8 mouse cellular contexts compared by ENCODE assay signal in the genomic region with DNA sequence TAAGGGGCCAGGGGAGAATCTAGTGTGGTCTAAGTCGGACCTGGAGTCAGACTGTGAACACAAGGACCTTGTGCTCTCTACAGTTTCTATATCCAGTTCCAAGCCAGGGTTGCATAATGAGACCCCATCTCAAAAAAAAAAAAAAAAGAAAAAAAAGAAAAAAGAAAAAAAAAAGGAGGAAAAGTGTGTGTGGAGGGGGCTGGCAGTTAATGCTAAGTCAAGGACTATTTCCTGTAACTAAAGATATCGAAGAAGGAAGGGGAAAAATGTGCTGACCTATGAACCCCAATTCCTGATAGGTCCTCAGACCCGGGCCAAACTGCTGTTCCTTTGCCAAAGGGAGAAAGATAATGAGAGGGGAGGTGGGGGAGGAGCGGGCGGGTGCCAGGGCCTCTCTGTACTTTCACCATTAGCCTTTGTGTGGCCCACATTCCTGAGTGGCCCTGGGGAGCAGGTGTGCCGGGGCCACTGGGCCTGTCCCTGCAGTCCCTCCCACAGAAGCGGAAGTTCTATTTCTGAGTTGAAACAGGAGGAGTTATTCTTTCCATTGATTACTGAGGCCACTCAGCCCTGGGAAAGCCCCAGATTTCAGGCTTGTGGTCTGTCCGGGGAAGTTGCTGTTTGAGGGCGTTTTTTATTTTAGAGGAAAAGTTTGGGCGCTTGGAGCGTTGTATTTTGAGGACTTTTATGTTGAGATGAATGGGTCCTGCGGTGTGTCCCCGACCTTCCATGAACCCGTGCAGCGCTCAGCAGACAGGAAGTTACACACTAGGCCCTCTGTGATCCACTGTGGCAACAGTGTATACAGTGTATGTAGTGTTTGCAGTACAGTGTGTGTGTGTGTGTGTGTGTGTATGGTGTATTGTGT. TPM values are rescaled to one million over a fixed set of nuclear protein-coding genes. Genes with fewer than 3 reads are reported as not detected.
DNase-seq lines count a peak whose midpoint lies in the region; ATAC-seq and TF ChIP-seq lines count a peak whose summit lies in the region.

No protein-coding gene starts in this region.

- no peak overlapping the region for H3K4me3 ChIP-seq in midbrain, embryonic 12.5 days
- no peak overlapping the region for H3K4me3 ChIP-seq in midbrain, embryonic 14.5 days (replicated peaks; ENCODE audit: low read depth, low read length)
- H3K4me3 ChIP-seq in embryonic facial prominence, embryonic 10.5 days, result peak overlapping the region; percentile 21; the same call in 1 of the 2 replicates
- H3K4me3 ChIP-seq in intestine, embryonic 14.5 days (ENCODE audit: low read depth, low read length), result no peak overlapping the region
- H3K4me3 ChIP-seq in lung, adult 2 months (replicated peaks; ENCODE audit: extremely low read depth, low read depth, low read length), result no peak overlapping the region

- no peak overlapping the region for H3K9ac ChIP-seq in midbrain, embryonic 12.5 days (replicated peaks)
- H3K9ac ChIP-seq in midbrain, embryonic 14.5 days (replicated peaks; ENCODE audit: low read length), result no peak overlapping the region
- no peak overlapping the region for H3K9ac ChIP-seq in intestine, embryonic 14.5 days (ENCODE audit: low read length)

- H3K36me3 ChIP-seq in midbrain, embryonic 12.5 days, result no peaks in the 10 kb centered on the region
- H3K36me3 ChIP-seq in midbrain, embryonic 14.5 days (ENCODE audit: control insufficient read depth, insufficient read depth, low read length), result no peaks in the 10 kb centered on the region
- no peaks in the 10 kb centered on the region for H3K36me3 ChIP-seq in embryonic facial prominence, embryonic 10.5 days (replicated peaks)
- no peaks in the 10 kb centered on the region for H3K36me3 ChIP-seq in intestine, embryonic 14.5 days (ENCODE audit: control insufficient read depth, insufficient read depth, low read length)
- peaks cover 18% of the 10 kb centered on the region for H3K36me3 ChIP-seq in splenic B cell, adult 2 months (ENCODE audit: control insufficient read depth, insufficient read depth, low read length, poor library complexity, severe bottlenecking)

- 50% methylated on average over 15 of the region's 15 CpGs for WGBS in midbrain, embryonic 12.5 days
- 53% methylated on average over 15 of the region's 15 CpGs for WGBS in midbrain, embryonic 14.5 days
- WGBS in embryonic facial prominence, embryonic 10.5 days, result 32% methylated on average over 15 of the region's 15 CpGs
- WGBS in intestine, embryonic 14.5 days, result 35% methylated on average over 15 of the region's 15 CpGs
- WGBS in lung, adult 2 months, result 18% methylated on average over 15 of the region's 15 CpGs

- no peaks in the 10 kb centered on the region for H3K27me3 ChIP-seq in midbrain, embryonic 12.5 days
- no peaks in the 10 kb centered on the region for H3K27me3 ChIP-seq in midbrain, embryonic 14.5 days (ENCODE audit: control insufficient read depth, insufficient read depth, low read length)
- no peaks in the 10 kb centered on the region for H3K27me3 ChIP-seq in embryonic facial prominence, embryonic 10.5 days (replicated peaks; ENCODE audit: low read depth, poor library complexity, severe bottlenecking)
- no peaks in the 10 kb centered on the region for H3K27me3 ChIP-seq in intestine, embryonic 14.5 days (replicated peaks; ENCODE audit: control insufficient read depth, insufficient read depth, low read length)
- no peaks in the 10 kb centered on the region for H3K27me3 ChIP-seq in splenic B cell, adult 2 months (ENCODE audit: control insufficient read depth, insufficient read depth, low read length, poor library complexity, severe bottlenecking)

- no peak for TF ChIP-seq CTCF in lung, adult 2 months (IDR thresholded peaks at IDR 0.05; ENCODE audit: insufficient read depth, low read length)

- peaks cover 7% of the 10 kb centered on the region for H3K4me1 ChIP-seq in midbrain, embryonic 12.5 days
- H3K4me1 ChIP-seq in midbrain, embryonic 14.5 days (ENCODE audit: control insufficient read depth, insufficient read depth, low read length), result no peaks in the 10 kb centered on the region
- H3K4me1 ChIP-seq in embryonic facial prominence, embryonic 10.5 days, result peaks cover 36% of the 10 kb centered on the region
- peaks cover 9% of the 10 kb centered on the region; the same call in 1 of the 2 replicates for H3K4me1 ChIP-seq in intestine, embryonic 14.5 days (replicated peaks; ENCODE audit: control insufficient read depth, insufficient read depth, low read length)
- H3K4me1 ChIP-seq in lung, adult 2 months (ENCODE audit: control insufficient read depth, insufficient read depth, low read length), result peaks cover 5% of the 10 kb centered on the region

- ATAC-seq in midbrain, embryonic 12.5 days (ENCODE audit: low FRiP score, low read depth), result 0 out of 2 replicates have a peak, but pooled peaks have one; percentile 19
- no peak for ATAC-seq in midbrain, embryonic 14.5 days (ENCODE audit: low FRiP score, low TSS enrichment)
- peak; percentile 87 for ATAC-seq in intestine, embryonic 14.5 days (replicated peaks; ENCODE audit: low FRiP score, low TSS enrichment, low read depth)

- no peak for TF ChIP-seq POLR2A in lung, adult 2 months (IDR thresholded peaks at IDR 0.05; ENCODE audit: borderline replicate concordance, extremely low read depth, low read depth, low read length)

- no peak overlapping the region for H3K4me2 ChIP-seq in midbrain, embryonic 12.5 days (replicated peaks)
- no peak overlapping the region for H3K4me2 ChIP-seq in midbrain, embryonic 14.5 days (ENCODE audit: low read length)
- 0 out of 2 replicates have a peak overlapping the region, but pooled peaks have one; percentile 6 for H3K4me2 ChIP-seq in intestine, embryonic 14.5 days (ENCODE audit: low read length)

- DNase-seq in midbrain, embryonic 14.5 days, result no peak
- DNase-seq in embryonic facial prominence, embryonic 10.5 days (ENCODE audit: low spot score), result peak; percentile 73
- DNase-seq in intestine, embryonic 14.5 days (ENCODE audit: low spot score), result peak; percentile 69
- DNase-seq in lung, adult 2 months, result peak; percentile 40
- DNase-seq in splenic B cell, adult 2 months (ENCODE audit: low read depth, low spot score), result peak; percentile 82
- DNase-seq in frontal cortex, postnatal 10 days (ENCODE audit: low spot score in 2 of 2), result no peak
- no peak for DNase-seq in cerebellum, postnatal 36 days

- no peak overlapping the region for H3K27ac ChIP-seq in midbrain, embryonic 12.5 days (replicated peaks)
- H3K27ac ChIP-seq in midbrain, embryonic 14.5 days (replicated peaks; ENCODE audit: low read depth, low read length), result no peak overlapping the region
- H3K27ac ChIP-seq in embryonic facial prominence, embryonic 10.5 days (replicated peaks), result peak overlapping the region; percentile 81
- H3K27ac ChIP-seq in intestine, embryonic 14.5 days (ENCODE audit: low read depth), result peak overlapping the region; percentile 77

- no peaks in the 10 kb centered on the region for H3K9me3 ChIP-seq in midbrain, embryonic 12.5 days
- no peaks in the 10 kb centered on the region for H3K9me3 ChIP-seq in midbrain, embryonic 14.5 days (ENCODE audit: control insufficient read depth, low read length)
- no peaks in the 10 kb centered on the region for H3K9me3 ChIP-seq in embryonic facial prominence, embryonic 10.5 days
- no peaks in the 10 kb centered on the region for H3K9me3 ChIP-seq in intestine, embryonic 14.5 days (ENCODE audit: control insufficient read depth, low read length)

RNA-seq across cellular contexts. Expression of a gene that starts 28.3 kb away (rescaled TPM):
- polyA plus RNA-seq in midbrain, embryonic 12.5 days (2016; fragmentation: Nextera tagmentation; extraction: Ambion mirVana), result 0.64 and 0.93 TPM in 2 replicates
- 2.1 and 3.3 TPM in 2 replicates for polyA plus RNA-seq in midbrain, embryonic 14.5 days (2014; fragmentation: Nextera tagmentation; extraction: Ambion mirVana)
- polyA plus RNA-seq in embryonic facial prominence, embryonic 10.5 days (2016; fragmentation: Nextera tagmentation; extraction: Ambion mirVana), result 0.68 and 0.72 TPM in 2 replicates
- polyA plus RNA-seq in intestine, embryonic 14.5 days (2014; fragmentation: Nextera tagmentation; extraction: Ambion mirVana), result 0.98 and 1.4 TPM in 2 replicates
- polyA plus RNA-seq in lung, adult 2 months (2012; rRNA removed), result 21.0 and 24.5 TPM in 2 replicates

RNA-seq across cellular contexts. Expression of a gene that starts 30.3 kb away (rescaled TPM):
- polyA plus RNA-seq in midbrain, embryonic 12.5 days (2016; fragmentation: Nextera tagmentation; extraction: Ambion mirVana), result 1.4 and 2.3 TPM in 2 replicates
- polyA plus RNA-seq in midbrain, embryonic 14.5 days (2014; fragmentation: Nextera tagmentation; extraction: Ambion mirVana), result 0.42 and 1.0 TPM in 2 replicates
- polyA plus RNA-seq in embryonic facial prominence, embryonic 10.5 days (2016; fragmentation: Nextera tagmentation; extraction: Ambion mirVana), result 3.8 and 4.5 TPM in 2 replicates
- 5.7 and 8.2 TPM in 2 replicates for polyA plus RNA-seq in intestine, embryonic 14.5 days (2014; fragmentation: Nextera tagmentation; extraction: Ambion mirVana)
- polyA plus RNA-seq in lung, adult 2 months (2012; rRNA removed), result 48.8 and 53.8 TPM in 2 replicates

RNA-seq across cellular contexts. Expression of a gene that starts 44.8 kb away (rescaled TPM):
- polyA plus RNA-seq in midbrain, embryonic 12.5 days (2016; fragmentation: Nextera tagmentation; extraction: Ambion mirVana), result 55.1 and 56.3 TPM in 2 replicates
- 74.8 and 85.2 TPM in 2 replicates for polyA plus RNA-seq in midbrain, embryonic 14.5 days (2014; fragmentation: Nextera tagmentation; extraction: Ambion mirVana)
- polyA plus RNA-seq in embryonic facial prominence, embryonic 10.5 days (2016; fragmentation: Nextera tagmentation; extraction: Ambion mirVana), result 41.9 and 44.8 TPM in 2 replicates
- polyA plus RNA-seq in intestine, embryonic 14.5 days (2014; fragmentation: Nextera tagmentation; extraction: Ambion mirVana), result 41.6 and 45.1 TPM in 2 replicates
- 16.5 and 25.9 TPM in 2 replicates for polyA plus RNA-seq in lung, adult 2 months (2012; rRNA removed)

RNA-seq across cellular contexts. Expression of a gene that starts 51.2 kb away (rescaled TPM):
- 0.84 and 0.90 TPM in 2 replicates for polyA plus RNA-seq in midbrain, embryonic 12.5 days (2016; fragmentation: Nextera tagmentation; extraction: Ambion mirVana)
- polyA plus RNA-seq in midbrain, embryonic 14.5 days (2014; fragmentation: Nextera tagmentation; extraction: Ambion mirVana), result 0.42 and 0.63 TPM in 2 replicates
- not detected in 2 replicates for polyA plus RNA-seq in embryonic facial prominence, embryonic 10.5 days (2016; fragmentation: Nextera tagmentation; extraction: Ambion mirVana)
- 2.2 and 19.4 TPM in 2 replicates for polyA plus RNA-seq in intestine, embryonic 14.5 days (2014; fragmentation: Nextera tagmentation; extraction: Ambion mirVana)
- polyA plus RNA-seq in lung, adult 2 months (2012; rRNA removed), result 1.8 and 2.0 TPM in 2 replicates

Comparison
In these comparisons a context has a peak if more than half of its experiments do, and no peak if none do; other contexts are left out.
1. H3K27ac ChIP-seq: peak in embryonic facial prominence, embryonic 10.5 days (single experiment) and intestine, embryonic 14.5 days (single experiment); none in midbrain, embryonic 12.5 days (single experiment) and midbrain, embryonic 14.5 days (single experiment).
2. DNase-seq: peak in embryonic facial prominence, embryonic 10.5 days (single experiment), intestine, embryonic 14.5 days (single experiment), lung, adult 2 months (single experiment) and splenic B cell, adult 2 months (single experiment); none in midbrain, embryonic 14.5 days (single experiment), frontal cortex, postnatal 10 days (0 of 2) and cerebellum, postnatal 36 days (0 of 2).